Mouse (Mus musculus): ENCODE measurements around the gene Krt222.
"Not testable (repeated sequence)": the region's sequence is repeated elsewhere in the genome, so short reads cannot be mapped to it uniquely, and the experiment has no call there.

The Krt222 gene

DNA sequence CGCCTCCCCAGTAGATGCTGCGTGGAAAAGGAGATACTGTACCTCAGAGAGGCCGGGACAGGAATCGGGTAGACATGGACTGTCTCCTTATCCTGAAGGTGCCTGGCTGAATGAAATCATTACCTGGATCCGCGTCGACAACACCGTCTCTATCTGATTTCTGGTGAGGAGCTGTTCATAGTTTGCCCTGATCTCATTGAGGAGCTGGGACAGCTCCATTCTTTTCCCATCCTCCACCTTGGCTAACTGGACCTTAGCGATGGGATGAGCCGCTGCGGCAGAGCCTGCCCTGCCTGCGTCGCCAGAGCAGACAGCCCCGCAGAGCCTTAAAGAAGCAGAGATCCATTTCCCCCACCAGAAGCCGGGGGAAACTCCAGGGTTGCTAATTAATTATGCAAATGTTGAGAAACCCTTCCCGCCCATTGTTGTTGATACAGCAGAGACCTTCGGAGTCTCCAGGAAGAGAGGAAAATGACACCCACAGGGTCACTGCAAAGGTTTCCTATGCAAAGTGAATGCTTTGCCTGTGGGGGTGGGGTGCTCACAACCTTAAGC lies at the start of gene Krt222:
TSS of gene Krt222 (minus strand) at position 266 of the 555 bp plus-strand sequence.
- DNase-seq, result peak; percentile 61

DNA sequence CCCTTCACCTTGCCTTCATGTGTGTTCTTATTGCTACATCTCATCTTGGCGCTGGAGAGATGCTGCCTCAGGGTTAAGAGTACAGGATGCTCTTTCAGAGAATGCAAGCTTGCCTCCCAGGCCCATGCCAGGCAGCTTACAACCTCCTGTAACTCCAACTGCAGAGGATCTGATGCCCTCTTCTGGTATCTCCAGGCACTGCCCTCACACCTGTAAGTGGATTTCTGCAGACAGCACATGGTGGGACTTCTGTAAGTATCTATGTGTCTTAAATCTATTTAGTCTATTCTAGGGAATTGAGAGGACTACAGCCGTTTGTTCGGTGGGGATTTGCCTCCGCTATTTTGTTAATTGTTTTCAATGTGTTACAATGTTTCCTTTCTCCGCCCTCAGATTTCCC lies 49.0 kb upstream of the Krt222 start:
- peak; percentile 13 for DNase-seq

DNA sequence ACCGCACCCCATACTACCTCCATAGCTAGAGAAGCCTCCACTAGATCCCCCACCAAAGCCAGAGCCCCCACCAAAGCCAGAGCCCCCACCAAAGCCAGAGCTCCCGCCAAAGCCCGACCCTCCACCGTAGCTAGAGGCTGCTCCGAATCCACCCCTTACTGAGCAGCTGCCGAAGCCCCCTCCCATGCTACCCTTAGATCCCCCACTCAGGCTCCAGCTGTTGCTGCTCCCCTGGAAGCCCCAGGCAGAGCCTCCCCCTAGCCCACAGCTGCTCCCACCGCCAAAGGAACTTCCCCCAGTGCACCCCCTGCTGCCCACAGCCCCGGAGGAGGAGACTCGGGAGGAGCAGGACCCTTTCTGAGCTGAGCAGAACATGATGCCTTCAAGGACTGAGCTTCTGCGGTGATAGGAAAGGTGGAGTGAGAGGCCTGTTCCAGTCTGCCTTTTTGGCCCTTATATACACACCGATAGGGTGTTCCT lies 41.0 kb upstream of the Krt222 start, which contains the start of gene Krt24:
TSS of gene Krt24 (minus strand) at position 430 of the 480 bp plus-strand sequence.
- no peak for DNase-seq

DNA sequence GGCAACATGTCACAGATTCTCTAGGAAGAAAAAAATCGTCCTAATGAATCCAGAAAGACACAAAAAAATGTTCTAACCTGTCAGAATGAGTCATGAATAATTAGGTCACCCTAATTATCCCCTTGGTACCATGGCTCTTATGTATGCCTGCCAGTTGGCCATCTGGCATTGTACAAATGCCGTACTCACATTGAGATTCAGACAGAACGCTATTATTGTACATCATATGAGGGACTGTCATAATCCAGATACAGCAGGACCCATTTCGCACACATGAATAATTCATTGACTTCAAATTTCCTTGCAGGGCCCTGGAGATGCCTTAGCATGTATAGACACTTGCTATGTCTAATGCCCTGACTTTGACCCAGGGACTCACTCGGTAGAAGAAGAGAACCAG lies 40.1 kb upstream of the Krt222 start:
- DNase-seq, result no peak

DNA sequence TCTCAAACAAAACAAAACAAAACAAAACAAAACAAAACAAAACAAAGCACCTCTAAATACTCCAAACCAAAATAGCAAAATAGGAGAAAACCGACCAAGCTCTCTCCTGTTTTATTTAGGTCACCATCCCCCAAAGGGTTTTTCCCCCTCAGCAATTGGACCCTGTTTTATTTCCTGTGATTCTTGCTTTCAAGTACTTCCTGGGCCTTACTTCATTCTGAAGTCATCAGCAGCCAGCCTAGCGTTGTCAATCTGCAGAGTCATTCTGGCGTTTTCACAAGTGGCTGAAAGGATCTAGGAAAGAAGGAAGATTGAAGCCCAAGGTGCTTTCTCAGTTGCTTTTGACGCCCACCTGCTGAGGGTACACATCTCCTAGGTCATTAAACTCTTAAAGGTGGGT lies 39.4 kb upstream of the Krt222 start:
- no peak for DNase-seq

DNA sequence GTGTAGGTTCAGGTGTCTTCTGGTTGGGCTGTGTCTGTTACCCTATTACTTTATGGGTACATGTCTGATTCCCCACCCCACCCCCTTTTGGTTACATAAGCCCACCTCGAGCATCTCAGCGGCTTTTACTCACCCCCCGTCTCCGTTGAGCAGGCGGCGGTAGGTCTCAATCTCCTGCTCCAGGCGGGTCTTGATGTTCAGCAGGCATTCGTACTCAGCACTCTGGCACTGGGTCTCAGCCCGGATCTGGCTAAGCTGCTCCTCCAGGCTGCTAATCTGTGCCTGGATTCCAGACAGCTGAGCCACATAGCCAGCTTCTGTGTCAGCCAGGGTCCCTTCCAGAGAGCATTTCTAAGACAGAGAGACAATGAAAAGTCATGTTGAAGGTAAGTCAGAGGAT lies 37.2 kb upstream of the Krt222 start:
- DNase-seq, result no peak

DNA sequence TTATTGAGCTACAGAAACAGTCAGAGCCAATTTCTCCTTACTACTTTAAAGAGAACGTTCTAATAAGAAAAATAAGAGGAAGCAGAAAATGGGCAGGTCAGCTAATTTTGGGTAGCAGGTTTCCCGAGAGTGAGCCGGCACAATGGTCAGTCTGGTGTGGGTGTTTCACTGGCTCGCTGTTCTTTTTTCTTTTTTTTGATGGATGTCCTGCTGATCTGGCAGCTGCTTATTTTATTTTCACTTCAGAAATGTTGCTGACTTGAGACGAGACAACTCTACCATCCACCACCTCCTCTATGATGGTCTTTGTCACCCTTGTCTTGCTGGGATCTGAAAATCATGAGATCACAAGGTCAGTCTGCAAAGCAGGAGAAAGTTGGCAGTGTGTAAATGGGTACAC lies 36.1 kb upstream of the Krt222 start:
- DNase-seq, result no peak

DNA sequence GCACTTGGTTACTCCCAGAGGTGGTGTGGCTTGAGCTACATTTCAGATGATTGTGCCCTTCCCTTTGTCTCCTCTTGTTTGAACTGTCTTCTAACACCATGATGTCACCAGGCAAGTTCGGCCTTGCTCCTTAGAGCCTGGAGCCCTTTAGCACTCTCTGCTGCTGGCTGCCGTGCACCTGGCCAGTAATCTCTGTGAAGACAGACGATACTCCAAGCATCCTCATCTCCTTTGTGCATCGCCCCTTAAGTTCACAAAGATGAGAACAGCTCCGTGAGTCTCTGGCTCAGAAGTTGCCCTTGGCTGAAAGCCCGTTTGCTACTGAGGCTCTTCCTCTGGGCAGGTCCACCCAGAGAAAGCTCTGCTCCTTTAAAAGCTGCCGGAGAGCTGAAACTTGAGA lies 32.9 kb upstream of the Krt222 start:
- no peak for DNase-seq

DNA sequence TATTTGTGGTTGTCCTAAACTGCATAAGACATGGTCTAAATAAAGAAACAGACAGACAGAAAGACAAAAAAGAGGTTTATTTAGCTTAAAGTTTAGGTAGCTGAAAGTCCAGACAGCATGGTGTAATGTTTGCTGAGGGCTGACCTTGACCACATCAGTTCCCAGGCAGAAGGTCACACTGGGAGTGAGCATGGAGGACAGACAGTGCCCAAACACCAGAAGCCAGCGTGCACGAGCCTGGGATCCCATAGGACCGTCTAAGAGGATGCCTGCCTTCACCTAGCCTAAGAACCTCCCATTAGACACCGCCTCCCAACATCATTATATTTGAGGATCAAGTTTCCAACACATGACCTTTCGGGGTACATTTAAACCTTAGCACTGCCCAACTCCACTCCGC lies 31.7 kb upstream of the Krt222 start:
- DNase-seq, result no peak

DNA sequence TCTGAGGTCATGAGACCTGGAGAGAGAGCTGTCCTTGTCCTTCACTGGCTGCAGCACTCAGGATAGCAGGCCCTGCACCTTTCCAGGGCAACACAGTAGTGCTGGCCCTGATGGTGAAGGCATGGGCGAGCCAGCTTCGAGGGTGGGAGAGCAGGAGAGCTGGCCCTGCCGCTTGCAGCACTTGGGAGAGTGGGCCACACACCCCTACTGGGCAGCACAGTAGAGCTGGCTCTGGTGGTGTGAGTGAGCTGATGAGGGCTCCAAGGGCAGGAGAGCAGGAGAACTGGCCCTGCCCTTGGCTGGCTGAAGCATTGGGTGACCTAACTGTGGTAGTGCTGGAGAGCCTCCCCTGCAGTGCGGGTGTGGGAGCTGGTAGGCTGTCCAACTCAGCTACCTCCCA lies 28.8 kb upstream of the Krt222 start:
- DNase-seq, result no peak

DNA sequence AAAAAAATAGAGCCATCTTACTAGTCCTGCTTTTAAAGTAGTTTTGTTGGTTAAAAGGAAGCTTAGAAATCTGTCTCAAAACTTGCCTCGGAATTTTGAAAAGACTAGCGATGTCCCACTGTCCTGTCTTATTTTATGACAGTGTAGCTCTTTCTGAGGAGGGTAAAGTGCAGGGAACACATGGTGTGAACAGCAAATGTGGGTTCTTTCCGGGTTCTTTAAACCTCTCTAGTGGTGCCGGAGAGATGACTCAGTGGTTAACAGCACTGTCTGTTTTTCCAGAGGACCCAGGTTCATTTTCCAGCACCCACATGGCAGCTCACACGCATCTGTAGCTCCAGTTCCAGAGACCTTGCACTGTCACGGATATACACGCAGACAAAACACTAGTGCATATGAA lies 25.3 kb upstream of the Krt222 start:
- DNase-seq, result no peak

DNA sequence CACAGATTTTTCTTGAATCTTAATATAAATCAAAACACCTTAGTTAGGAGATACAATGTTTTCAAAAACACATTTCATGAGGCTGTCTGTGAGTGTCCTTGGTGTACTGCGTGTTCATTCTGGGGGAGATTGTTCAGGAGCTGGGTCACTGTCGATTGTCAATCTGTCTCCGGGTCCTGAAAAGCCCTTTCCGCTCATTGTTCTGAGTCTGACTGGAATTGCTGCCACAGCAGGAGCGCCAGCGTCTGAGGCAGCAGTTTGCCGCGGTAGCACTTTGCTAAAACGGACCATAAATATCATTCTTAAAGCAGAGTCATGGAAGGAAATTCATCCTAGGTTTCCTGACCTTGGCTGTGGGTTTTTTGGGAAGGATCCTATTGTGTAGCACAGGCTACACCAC lies 21.9 kb upstream of the Krt222 start:
- DNase-seq, result no peak

DNA sequence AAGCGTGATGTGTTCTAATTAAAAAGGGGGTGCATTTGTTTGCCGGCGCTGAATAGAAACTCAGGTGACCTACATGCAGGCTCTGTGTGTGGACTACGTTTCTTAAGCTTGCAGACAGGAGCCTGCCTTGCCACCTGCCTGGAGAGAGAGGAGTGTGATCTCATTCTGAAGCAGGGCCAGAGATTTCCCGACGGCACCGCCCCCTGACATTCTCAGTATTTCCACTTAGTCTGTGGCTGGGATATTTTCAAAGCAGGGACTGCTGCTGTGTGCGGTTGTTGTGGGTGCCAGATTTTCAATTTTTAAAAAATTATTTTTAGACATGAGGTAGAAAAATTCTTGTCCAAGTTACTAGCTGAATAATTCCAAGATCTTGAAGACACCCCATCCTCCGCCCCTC lies 21.3 kb upstream of the Krt222 start:
- DNase-seq, result peak; percentile 79

DNA sequence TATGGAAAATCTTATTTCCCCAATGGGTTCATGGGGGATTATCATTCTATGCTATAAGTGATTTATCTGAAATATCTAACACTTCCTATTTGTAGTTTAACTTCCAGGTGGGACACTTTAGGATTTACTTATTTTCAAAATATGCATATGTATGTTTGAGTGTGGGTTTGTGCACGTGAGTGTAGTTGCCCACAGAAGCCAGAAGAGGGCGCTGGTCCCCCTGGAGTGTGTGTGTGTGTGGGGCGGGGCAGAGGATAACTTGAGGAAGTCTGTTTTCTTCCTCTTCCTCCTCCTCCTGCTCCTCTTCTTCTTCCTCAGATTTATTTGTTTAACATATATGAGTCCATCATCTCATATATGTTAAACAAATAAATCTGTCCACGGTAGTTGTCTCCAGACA lies 12.3 kb upstream of the Krt222 start:
- no peak for DNase-seq

DNA sequence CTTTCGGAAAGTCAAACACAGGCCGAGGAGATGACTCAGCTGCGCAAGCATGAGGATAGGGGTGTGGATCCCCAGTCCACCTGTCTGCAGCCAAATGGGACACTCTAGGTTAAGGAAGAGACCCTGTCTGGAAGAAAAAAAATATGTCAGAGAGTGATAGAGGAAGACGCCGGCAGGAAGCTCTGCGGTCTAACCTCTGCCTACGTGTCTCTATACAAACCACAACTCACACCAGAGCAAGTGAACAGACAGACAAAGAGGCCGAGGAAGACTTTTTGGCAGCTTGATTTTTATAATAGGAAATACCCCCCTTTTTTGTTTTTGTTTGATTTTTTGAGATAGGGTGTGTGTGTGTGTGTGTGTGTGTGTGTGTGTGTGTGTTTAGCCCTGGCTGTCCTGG lies 11.4 kb upstream of the Krt222 start:
- DNase-seq, result no peak

DNA sequence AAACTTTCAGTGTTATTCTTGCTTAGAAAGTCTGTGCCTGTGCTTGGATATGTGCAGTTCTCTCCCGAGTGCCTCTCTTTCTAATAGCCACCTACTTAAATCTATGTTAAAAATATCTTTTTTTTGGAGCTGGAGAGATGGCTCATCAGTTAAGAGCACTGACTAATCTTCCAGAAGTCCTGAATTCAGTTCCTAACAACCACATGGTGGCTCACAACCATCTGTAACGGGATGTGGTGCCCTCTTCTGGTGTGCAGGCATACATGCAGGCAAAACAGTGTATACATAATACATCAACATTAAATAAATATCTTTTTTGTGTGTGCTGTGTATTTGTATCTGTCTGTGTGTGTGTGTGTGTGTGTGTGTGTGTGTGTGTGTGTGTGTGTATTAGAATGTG lies 10.0 kb upstream of the Krt222 start:
- no peak for DNase-seq

DNA sequence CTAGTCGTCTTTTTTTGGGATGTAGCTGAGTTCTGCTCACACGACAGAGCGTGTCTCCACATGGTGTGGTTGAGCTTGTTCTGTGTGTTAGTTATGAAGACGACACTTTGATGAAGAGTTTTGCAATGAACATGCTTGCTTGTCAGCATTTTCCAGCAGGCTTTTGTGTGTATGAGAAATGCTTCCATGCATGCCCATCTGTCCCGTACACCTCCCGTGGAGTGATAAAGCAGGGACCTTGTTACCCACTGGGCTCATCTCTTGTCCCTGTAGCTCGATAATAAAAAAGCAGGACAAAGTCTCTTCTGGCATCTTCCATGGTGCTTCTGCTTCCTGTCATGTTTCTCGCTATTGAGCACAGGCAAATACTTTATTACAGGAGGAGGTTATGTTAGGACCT lies 8.8 kb upstream of the Krt222 start:
- no peak for DNase-seq

DNA sequence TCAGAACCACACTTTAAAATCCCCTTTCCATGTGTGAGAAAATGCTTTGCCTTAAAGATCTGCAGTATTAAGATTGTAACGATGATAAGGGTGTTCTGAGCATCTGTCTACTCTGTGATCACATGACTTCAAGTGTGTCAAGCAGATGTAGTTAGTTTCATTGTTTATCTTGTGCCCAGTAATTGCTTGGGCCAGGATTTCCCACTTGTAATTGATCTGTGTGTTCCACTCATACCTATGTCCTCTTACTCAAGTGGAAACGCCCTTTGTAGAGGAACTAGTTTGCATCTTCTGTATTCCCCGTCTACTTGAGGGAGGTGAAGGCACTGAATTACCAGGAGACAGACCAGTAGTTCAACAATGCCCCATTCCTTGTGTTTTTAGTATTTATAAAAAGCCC lies 6.8 kb upstream of the Krt222 start:
- DNase-seq, result no peak

DNA sequence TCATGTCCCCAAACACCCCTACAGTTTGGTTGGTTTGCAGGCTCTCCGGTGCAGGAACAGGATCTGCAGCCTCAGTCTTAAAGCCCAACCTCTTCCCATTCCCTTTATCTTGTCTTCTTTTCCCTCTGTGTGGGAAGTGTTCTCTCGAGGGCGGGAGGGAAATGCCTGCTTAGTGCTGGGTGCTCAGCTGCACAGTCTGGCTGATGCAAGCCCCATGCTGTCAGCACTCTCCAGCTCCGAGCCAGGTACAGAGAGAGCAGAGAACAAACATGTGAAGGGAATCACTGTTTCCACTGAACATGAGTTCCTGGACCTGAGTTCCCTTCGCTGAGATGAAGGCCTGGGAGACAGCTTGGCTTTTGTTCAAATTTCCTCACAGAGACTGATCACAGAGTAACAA lies 6.4 kb upstream of the Krt222 start:
- no peak for DNase-seq

DNA sequence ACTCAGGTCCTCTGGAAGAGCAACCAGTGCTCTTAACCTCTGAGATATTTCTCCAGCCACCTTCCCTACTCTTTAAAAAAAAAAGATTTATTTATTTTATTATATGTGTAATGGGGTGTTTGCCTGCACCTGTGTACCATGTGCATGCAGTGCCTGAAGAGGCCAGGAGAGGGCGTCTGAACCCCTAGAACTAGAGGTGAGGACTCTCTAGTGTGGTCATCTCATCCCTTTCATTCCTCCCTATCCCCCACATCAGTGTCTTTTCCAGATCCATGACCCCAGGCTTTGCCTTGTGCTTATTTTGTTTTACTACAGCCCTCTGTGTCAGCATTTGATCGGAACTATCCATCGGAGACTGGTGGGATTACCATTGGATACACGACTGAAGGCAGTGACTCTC lies 5.2 kb upstream of the Krt222 start:
- DNase-seq, result no peak

DNA sequence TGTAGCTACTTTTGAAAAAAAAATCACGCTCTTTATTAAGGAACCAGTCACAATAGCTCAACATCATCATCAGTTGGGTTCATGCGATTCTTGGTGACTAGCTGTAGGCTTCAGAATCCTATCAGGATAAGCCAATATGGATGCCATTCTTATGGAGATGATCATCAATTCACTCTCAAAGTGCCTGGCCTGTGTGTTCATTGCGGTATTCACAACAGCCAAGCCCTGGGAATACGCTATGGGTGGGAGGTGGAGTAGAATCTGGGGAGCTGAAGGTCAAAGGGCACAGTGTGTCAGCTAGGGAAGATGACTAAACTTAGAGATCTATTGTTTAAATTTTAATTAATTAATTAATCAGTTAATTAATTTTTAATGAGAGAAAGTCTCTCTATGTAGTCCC lies 4.0 kb upstream of the Krt222 start:
- DNase-seq, result no peak

DNA sequence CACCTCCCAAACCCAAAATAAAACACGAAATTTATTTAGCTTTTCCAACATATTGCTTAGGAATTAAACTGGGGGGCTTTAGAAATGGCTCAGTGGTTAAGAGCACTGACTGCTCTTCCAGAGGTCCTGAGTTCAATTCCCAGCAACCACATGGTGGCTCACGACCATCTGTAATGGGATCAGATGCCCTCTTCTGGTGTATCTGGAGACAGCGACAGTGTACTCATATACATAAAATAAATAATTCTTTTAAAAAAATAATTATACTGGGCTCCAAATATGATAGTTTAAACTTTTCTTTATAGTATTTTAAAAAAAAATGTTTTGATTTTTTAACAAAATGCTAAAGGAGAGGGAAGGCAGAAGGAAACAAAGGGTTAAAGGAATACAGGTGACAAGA lies 634 bp upstream of the Krt222 start:
- not testable (repeated sequence) for DNase-seq

DNA sequence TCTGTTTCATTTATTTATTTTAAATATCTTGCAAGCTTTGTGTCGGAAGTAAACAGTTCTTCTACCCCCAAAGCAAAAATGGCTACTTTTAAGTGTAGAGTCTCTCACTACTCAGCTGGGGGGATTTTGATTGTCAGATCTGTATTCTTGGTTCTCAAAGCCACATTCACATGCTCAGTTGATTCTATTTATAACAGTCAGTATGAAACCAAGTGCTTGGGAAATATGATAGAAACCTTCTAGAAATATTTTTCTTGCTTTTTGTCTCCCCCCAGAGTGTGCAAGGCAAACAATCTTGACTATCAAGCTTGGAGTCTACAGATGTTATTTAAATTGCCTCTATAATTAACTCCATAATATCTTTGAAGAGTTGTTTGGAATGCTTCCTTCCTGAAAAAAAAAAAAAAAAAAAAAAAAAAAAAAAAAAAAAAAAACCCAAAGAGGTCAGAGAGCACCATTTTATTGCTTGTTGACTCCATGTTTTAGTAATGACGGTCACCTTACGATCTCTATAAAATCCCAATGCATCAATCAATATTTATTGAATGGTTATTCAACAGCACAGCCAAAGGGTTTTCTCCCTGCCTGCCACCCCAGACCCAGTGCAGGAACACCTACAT lies 575 bp downstream of the Krt222 start:
- no peak for DNase-seq

DNA sequence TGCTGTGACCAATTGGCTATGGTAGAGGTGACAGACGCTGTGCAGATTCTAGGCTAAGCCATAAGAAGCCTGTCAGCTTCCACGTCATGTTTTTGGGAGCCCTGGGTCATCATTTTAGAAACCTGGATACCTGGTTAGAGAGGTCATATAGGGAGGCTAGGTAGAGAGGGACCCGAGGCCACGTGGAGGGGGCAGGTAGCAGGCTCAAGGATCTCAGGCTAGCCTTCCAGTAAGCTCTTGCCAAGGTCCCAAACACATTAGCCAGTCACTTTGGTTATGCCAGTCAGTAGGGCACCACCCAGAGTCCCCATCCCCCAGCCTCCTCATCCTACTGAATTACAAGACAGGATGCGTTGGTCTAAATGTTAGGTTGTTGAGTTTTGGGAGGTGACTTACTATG lies 1.8 kb downstream of the Krt222 start:
- no peak for DNase-seq

DNA sequence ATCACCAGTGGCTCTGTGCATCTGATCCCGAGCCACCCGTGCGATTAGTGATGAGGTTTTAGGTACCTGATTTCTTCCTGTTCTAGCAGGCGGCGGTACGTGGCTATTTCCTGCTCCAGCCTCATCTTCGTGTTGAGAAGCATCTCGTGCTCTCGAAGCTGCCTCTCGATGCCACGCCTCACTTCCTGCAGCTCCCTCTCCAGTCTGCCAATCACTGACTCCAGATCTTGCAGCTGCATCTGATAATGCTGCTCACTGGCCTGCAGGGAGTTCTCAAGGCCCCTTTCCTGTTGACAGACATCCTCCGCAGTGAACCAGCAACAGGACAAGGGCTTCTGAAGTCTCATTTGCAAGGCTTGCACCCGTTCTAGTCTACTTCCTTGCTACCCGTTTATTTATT lies 5.4 kb downstream of the Krt222 start:
- no peak for DNase-seq
